Mouse (Mus musculus) myocyte (in vitro differentiated cells): ENCODE data around the gene Klk1b5. TPM values are rescaled to one million over a fixed set of nuclear protein-coding genes. Genes with fewer than 3 reads are reported as not detected.
"Not testable (repeated sequence)": the region's sequence is repeated elsewhere in the genome, so short reads cannot be mapped to it uniquely, and the experiment has no call there.

Source experiments
- H3K27me3 ChIP-seq: one replicate; pipeline ENCODE4 v1.6.1; 2011; ENCODE audit not compliant: control insufficient read depth, insufficient read depth, insufficient read length
- H3K36me3 ChIP-seq: one replicate; pipeline ENCODE4 v1.6.1; 2011; ENCODE audit not compliant: control insufficient read depth, insufficient read depth
- H3K4me2 ChIP-seq: one replicate; pipeline ENCODE4 v1.6.1; 2011; ENCODE audit warnings: low read depth, control low read depth
- H3K4me3 ChIP-seq: one replicate; pipeline ENCODE4 v1.5.1; 2011; ENCODE audit warnings: mild to moderate bottlenecking, control low read depth, moderate library complexity
- H3K79me2 ChIP-seq: one replicate; pipeline ENCODE4 v1.6.1; 2011; ENCODE audit not compliant: control insufficient read depth, insufficient read depth
- H3ac ChIP-seq: one replicate; pipeline ENCODE4 v1.6.1; 2011; ENCODE audit not compliant: control insufficient read depth, insufficient read length
- CEBPB ChIP-seq: IDR thresholded peaks from 2 replicates; pipeline ENCODE4 v1.6.1; 2011; ENCODE audit warnings: mild to moderate bottlenecking, moderate library complexity; ENCODE audit not compliant: poor library complexity, insufficient read depth, severe bottlenecking
- E2F4 ChIP-seq: IDR thresholded peaks from one replicate; pipeline ENCODE4 v1.6.1; 2011; ENCODE audit warnings: mild to moderate bottlenecking, control low read depth, moderate library complexity; ENCODE audit not compliant: insufficient read depth
- MAX ChIP-seq: IDR thresholded peaks from one replicate; pipeline ENCODE4 v1.6.1; 2011; ENCODE audit warnings: low read depth, mild to moderate bottlenecking, control low read depth
- MYOD1 ChIP-seq, 3 experiments: IDR thresholded peaks; one replicate each; pipeline ENCODE4 v1.6.1; 2011; ENCODE audit warnings: control low read depth in 2 of 3, low read depth in 2 of 3, mild to moderate bottlenecking in 2 of 3, moderate library complexity in 1 of 3; ENCODE audit not compliant: insufficient read length in 2 of 3, control insufficient read depth in 1 of 3
- MYOG ChIP-seq, 3 experiments: IDR thresholded peaks; one replicate each; pipeline ENCODE4 v1.6.1; 2011; ENCODE audit warnings: control low read depth in 2 of 3, low read depth in 2 of 3, mild to moderate bottlenecking in 2 of 3; ENCODE audit not compliant: insufficient read length in 2 of 3, control insufficient read depth in 1 of 3, insufficient read depth in 1 of 3
- POLR2A ChIP-seq: IDR thresholded peaks from one replicate; pipeline ENCODE4 v1.6.1; 2011; ENCODE audit warnings: low read depth, mild to moderate bottlenecking, control low read depth, moderate library complexity; ENCODE audit not compliant: insufficient read length
- POLR2AphosphoS2 ChIP-seq: IDR thresholded peaks from one replicate; pipeline ENCODE4 v1.6.1; 2011; ENCODE audit warnings: low read depth, control low read depth; ENCODE audit not compliant: insufficient read length
- REST ChIP-seq: IDR thresholded peaks from one replicate; pipeline ENCODE4 v1.6.1; 2011; ENCODE audit warnings: mild to moderate bottlenecking, control low read depth, moderate library complexity; ENCODE audit not compliant: insufficient read depth, insufficient read length
- SRF ChIP-seq: IDR thresholded peaks from one replicate; pipeline ENCODE4 v1.6.1; 2011; ENCODE audit warnings: low read depth; ENCODE audit not compliant: control insufficient read depth, insufficient read length
- TCF12 ChIP-seq: IDR thresholded peaks from one replicate; pipeline ENCODE4 v1.6.1; 2011; ENCODE audit warnings: mild to moderate bottlenecking, control low read depth; ENCODE audit not compliant: poor library complexity, insufficient read depth, severe bottlenecking
- TCF3 ChIP-seq: IDR thresholded peaks from one replicate; pipeline ENCODE4 v1.6.1; 2011; ENCODE audit warnings: low read depth, control low read depth; ENCODE audit not compliant: insufficient read length
- USF1 ChIP-seq: IDR thresholded peaks from one replicate; pipeline ENCODE4 v1.6.1; 2011; ENCODE audit warnings: low read depth, mild to moderate bottlenecking, control low read depth, moderate library complexity
- polyA plus RNA-seq: library from polyadenylated mRNA; unstranded; fragments of >200 nt; fragmentation: generic; extraction: Trizol; gene quantifications from one replicate; pipeline ENCODE4 v1.2.1, GENCODE M21; 2012; ENCODE audit warnings: missing spikeins

The Klk1b5 gene
- polyA plus RNA-seq: not detected

GRCm38 (mm10) chr7:44215645-44216044 lies at the start of gene Klk1b5:
Gene Klk1b5 (plus strand): TSS chr7:44215945.
- TF ChIP-seq MYOG (IDR thresholded peaks at IDR 0.05; ENCODE audit: control insufficient read depth in 1 of 3, insufficient read depth in 1 of 3, insufficient read length in 2 of 3, low read depth in 2 of 3) (no peak), POLR2A (no peak), REST (no peak), TCF3 (no peak), E2F4 (no peak), MYOD1 (IDR thresholded peaks at IDR 0.05; ENCODE audit: control insufficient read depth in 1 of 3, insufficient read length in 2 of 3, low read depth in 2 of 3) (no peak), USF1 (no peak), SRF (no peak), TCF12 (no peak), POLR2AphosphoS2 (no peak), MAX (no peak)
- Histone ChIP-seq H3K27me3 (peaks cover 7% of the 10 kb centered on the region), H3K4me3 (no peak within 1 kb of the TSS), H3K4me2 (no peak within 1 kb of the TSS), H3K79me2 (no peaks in the 10 kb centered on the region), H3K36me3 (no peaks in the 10 kb centered on the region), H3ac (no peak within 1 kb of the TSS)

- TF ChIP-seq MYOD1 (IDR thresholded peaks at IDR 0.05; ENCODE audit: control insufficient read depth in 1 of 3, insufficient read length in 2 of 3, low read depth in 2 of 3): no peak
- no peak for TF ChIP-seq MAX
- no peak for TF ChIP-seq SRF
- no peak for TF ChIP-seq E2F4
- no peak for TF ChIP-seq TCF12
- no peak for TF ChIP-seq CEBPB
- no peak overlapping the region for H3K4me2 ChIP-seq
- no peak overlapping the region for H3K4me3 ChIP-seq
- H3K36me3 ChIP-seq: no peaks in the 10 kb centered on the region
- no peaks in the 10 kb centered on the region for H3K79me2 ChIP-seq
- no peak overlapping the region for H3ac ChIP-seq
- no peaks in the 10 kb centered on the region for H3K27me3 ChIP-seq
These were observed 36.3 kb upstream of the Klk1b5 start for GRCm38 (mm10) chr7:44179299-44180045.

- H3K4me3 ChIP-seq, H3K4me2 ChIP-seq, H3K79me2 ChIP-seq, H3ac ChIP-seq, H3K36me3 ChIP-seq, H3K27me3 ChIP-seq: not testable (repeated sequence)
These were observed 29.2 kb upstream of the Klk1b5 start for GRCm38 (mm10) chr7:44186516-44186915.

- H3ac ChIP-seq, H3K27me3 ChIP-seq, H3K36me3 ChIP-seq, H3K79me2 ChIP-seq, H3K4me3 ChIP-seq, H3K4me2 ChIP-seq: not testable (repeated sequence)
These were observed 27.8 kb upstream of the Klk1b5 start, which contains the start of gene Klk1b24 for GRCm38 (mm10) chr7:44187936-44188335. Gene Klk1b24 (plus strand): TSS chr7:44188236.

GRCm38 (mm10) chr7:44193466-44193865 lies 22.3 kb upstream of the Klk1b5 start:
- not testable (repeated sequence) for H3K4me3 ChIP-seq, H3K79me2 ChIP-seq, H3ac ChIP-seq, H3K27me3 ChIP-seq, H3K4me2 ChIP-seq, H3K36me3 ChIP-seq

- Histone ChIP-seq H3K27me3 (no peaks in the 10 kb centered on the region), H3ac (no peak within 1 kb of the TSS), H3K4me3 (no peak within 1 kb of the TSS), H3K36me3 (no peaks in the 10 kb centered on the region), H3K4me2 (no peak within 1 kb of the TSS), H3K79me2 (no peaks in the 10 kb centered on the region)
- TF ChIP-seq MAX: no peak
- TF ChIP-seq USF1: no peak
- no peak for TF ChIP-seq TCF12
- TF ChIP-seq POLR2A: no peak
- TF ChIP-seq SRF: no peak
These were observed 17.9 kb upstream of the Klk1b5 start, which contains the start of gene Klk1b3 for GRCm38 (mm10) chr7:44197891-44198290. Gene Klk1b3 (plus strand): TSS chr7:44198191.

- not testable (repeated sequence) for H3K27me3 ChIP-seq, H3K4me3 ChIP-seq, H3K4me2 ChIP-seq, H3K79me2 ChIP-seq, H3ac ChIP-seq, H3K36me3 ChIP-seq
These were observed 8.6 kb upstream of the Klk1b5 start, which contains the start of gene Klk1b4 for GRCm38 (mm10) chr7:44207135-44207534. Gene Klk1b4 (plus strand): TSS chr7:44207435.
